7 mouse cellular contexts compared by ENCODE assay signal in genomic region chr8:122551265-122552051, GRCm38 (mm10). TPM values are rescaled to one million over a fixed set of nuclear protein-coding genes. Genes with fewer than 3 reads are reported as not detected.
A peak's percentile ranks its signal among the peaks of the same experiment; 100 is the strongest.
DNase-seq lines count a peak whose midpoint lies in the region; ATAC-seq lines count a peak whose summit lies in the region.

TSS of gene Piezo1 (minus strand) at chr8:122551329.

- peak; percentile 88 for ATAC-seq in intestine, embryonic 14.5 days (replicated peaks; ENCODE audit: low FRiP score, low TSS enrichment, low read depth)

- DNase-seq in adipocyte (ENCODE audit: low spot score): peak; percentile 96
- DNase-seq in embryo, embryonic 11 days: peak; percentile 91
- DNase-seq in gastrocnemius, postnatal 36 days: peak; percentile 92 to 97
- peak; percentile 97 for DNase-seq in intestine, embryonic 14.5 days (ENCODE audit: low spot score)
- peak; percentile 79 to 84 for DNase-seq in left cerebral cortex, postnatal 36 days (ENCODE audit: low spot score in 2 of 2)
- DNase-seq in midbrain, embryonic 10.5 days (ENCODE audit: low spot score): peak; percentile 78
- DNase-seq in right cerebral cortex, postnatal 4 days: peak; percentile 83

- peak within 1 kb of the TSS; percentile 90 for H3K27ac ChIP-seq in intestine, embryonic 14.5 days (ENCODE audit: low read depth)
- peak within 1 kb of the TSS; percentile 87 for H3K27ac ChIP-seq in midbrain, embryonic 10.5 days (replicated peaks)

- intact Hi-C loops in gastrocnemius, postnatal 36 days (cut with DNase I): loop anchor here (1.0 kb wide), 1 partner anchor 50 kb away; no protein-coding TSS in a partner anchor
- intact Hi-C loops in left cerebral cortex, postnatal 36 days (cut with DNase I): loop anchor here (1.0 kb wide), 1 partner anchor 50 kb away; no protein-coding TSS in a partner anchor

- no peaks in the 10 kb centered on the region for H3K9me3 ChIP-seq in intestine, embryonic 14.5 days (ENCODE audit: control insufficient read depth, low read length)
- no peaks in the 10 kb centered on the region for H3K9me3 ChIP-seq in midbrain, embryonic 10.5 days (replicated peaks)

- H3K9ac ChIP-seq in intestine, embryonic 14.5 days (ENCODE audit: low read length): peak within 1 kb of the TSS; percentile 90

- peaks cover 38% of the 10 kb centered on the region for H3K4me1 ChIP-seq in intestine, embryonic 14.5 days (replicated peaks; ENCODE audit: control insufficient read depth, insufficient read depth, low read length)
- H3K4me1 ChIP-seq in midbrain, embryonic 10.5 days: peaks cover 41% of the 10 kb centered on the region

- H3K27me3 ChIP-seq in intestine, embryonic 14.5 days (replicated peaks; ENCODE audit: control insufficient read depth, insufficient read depth, low read length): no peaks in the 10 kb centered on the region
- H3K27me3 ChIP-seq in midbrain, embryonic 10.5 days (ENCODE audit: low read depth, poor library complexity, severe bottlenecking): peaks cover 43% of the 10 kb centered on the region

- H3K36me3 ChIP-seq in intestine, embryonic 14.5 days (ENCODE audit: control insufficient read depth, insufficient read depth, low read length): no peaks in the 10 kb centered on the region
- H3K36me3 ChIP-seq in midbrain, embryonic 10.5 days: no peaks in the 10 kb centered on the region

- WGBS in intestine, embryonic 14.5 days: 10% methylated on average over 56 of the region's 56 CpGs
- WGBS in midbrain, embryonic 10.5 days: 10% methylated on average over 56 of the region's 56 CpGs

- H3K4me3 ChIP-seq in intestine, embryonic 14.5 days (ENCODE audit: low read depth, low read length): peak within 1 kb of the TSS; percentile 67
- H3K4me3 ChIP-seq in midbrain, embryonic 10.5 days: peak within 1 kb of the TSS; percentile 64

- H3K4me2 ChIP-seq in intestine, embryonic 14.5 days (ENCODE audit: low read length): peak within 1 kb of the TSS; percentile 61

RNA-seq across cellular contexts. Expression of gene Piezo1, which starts in this region (rescaled TPM):
- 10 to 100 TPM; 14.3 to 15.9 TPM for total RNA-seq in gastrocnemius, postnatal 36 days (2021)
- polyA plus RNA-seq in intestine, embryonic 14.5 days (2014; fragmentation: Nextera tagmentation; extraction: Ambion mirVana): 17.9 and 21.6 TPM in 2 replicates
- total RNA-seq in left cerebral cortex, postnatal 36 days (2021): 1 to 10 TPM; 6.5 to 7.6 TPM
- 5.8 and 8.2 TPM in 2 replicates for polyA plus RNA-seq in midbrain, embryonic 10.5 days (2016; fragmentation: Nextera tagmentation; extraction: Ambion mirVana)

Comparison
In these comparisons a context has a peak if more than half of its experiments do, and no peak if none do; other contexts are left out.
1. Peak in every context shown above with its lines: DNase-seq, ATAC-seq, H3K4me3 ChIP-seq and H3K27ac ChIP-seq.